Mouse (Mus musculus): ENCODE measurements around the gene Hoxb6.

DNA sequence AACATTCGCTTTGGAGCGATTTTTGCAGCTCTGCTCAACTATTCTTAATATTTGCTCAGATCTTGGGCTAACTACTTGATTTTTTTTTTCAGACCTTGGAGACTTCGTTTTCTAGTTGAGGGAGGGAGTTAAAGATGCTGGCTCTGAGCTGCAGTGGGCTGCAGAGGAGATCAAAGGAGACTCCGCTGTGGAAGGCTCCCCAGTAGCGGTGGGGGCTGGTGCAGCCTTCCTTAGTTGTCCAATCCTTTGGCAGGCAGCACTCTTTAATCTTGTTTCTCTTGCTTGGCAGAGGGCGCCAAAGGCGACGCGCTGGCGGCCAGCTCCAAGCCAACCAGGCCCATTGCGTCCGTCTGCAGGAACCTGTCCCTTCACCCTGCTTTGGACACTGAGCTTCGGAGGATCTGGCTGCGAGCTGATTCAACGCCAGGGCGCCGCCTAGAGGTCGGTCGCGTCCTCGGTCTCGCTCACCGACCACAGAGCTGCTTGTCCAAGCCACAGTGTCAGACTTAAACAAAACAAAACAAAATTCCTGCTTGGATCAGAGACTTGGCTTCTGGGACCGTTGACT lies 30.9 kb upstream of the Hoxb6 start:
- peak; percentile 85 for TF ChIP-seq CTCF (conservative IDR thresholded peaks at IDR 0.05; ENCODE audit: low read length)
- TF ChIP-seq POU5F1 (IDR thresholded peaks at IDR 0.05; ENCODE audit: borderline replicate concordance, low read length), result no peak
- TF ChIP-seq NANOG (IDR thresholded peaks at IDR 0.05; ENCODE audit: borderline replicate concordance, low read length), result no peak

All from E14TG2a.4 (cell line).